Mouse (Mus musculus) left cerebral cortex, postnatal 25 days (tissue): ENCODE data around the gene Blmh. TPM values are rescaled to one million over a fixed set of nuclear protein-coding genes. Genes with fewer than 3 reads are reported as not detected.
A peak's percentile ranks its signal among the peaks of the same experiment; 100 is the strongest.

Source experiments
- DNase-seq, 2 experiments: peaks; one replicate each; pipeline ENCODE4 v3.0.0; 2022; ENCODE audit warnings: low spot score in 2 of 2, mixed read lengths in 1 of 2
- intact Hi-C: fragments of 180-260 bp; cut with DNase I; formaldehyde crosslinking; loops from one replicate; pipeline ENCODE4 v1.15.1; 2025
- total RNA-seq, 2 experiments: library from RNA; stranded (reverse); gene quantifications; 2 replicates each; pipeline ENCODE4 v1.2.3; 2021

The Blmh gene
- total RNA-seq, result 10 to 100 TPM; 59.3 to 64.7 TPM

DNA sequence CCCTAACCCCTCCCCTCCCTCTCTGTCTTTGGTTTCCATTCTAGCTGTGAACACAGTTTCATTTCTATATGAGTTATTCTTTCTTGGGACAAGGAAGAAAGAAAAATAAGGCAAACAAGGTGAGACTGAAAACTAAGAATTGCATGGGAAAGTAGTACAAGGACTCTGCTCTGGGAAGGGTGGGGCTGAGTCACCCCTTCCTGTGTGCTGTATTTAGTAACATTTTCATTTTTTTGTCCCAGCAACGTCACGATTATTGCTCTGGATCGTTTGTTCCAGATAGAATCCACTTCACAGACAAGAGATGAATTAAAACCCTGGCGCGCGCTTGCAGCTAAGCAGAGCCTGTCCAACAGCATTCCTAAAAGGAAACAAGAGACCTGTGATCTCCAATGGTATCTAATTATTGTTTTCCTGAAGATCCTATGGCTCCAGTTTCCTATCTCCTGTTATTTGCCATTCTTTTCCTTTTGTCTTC lies at the start of gene Blmh:
TSS of gene Blmh (plus strand) at position 51 of the 478 bp plus-strand sequence.
- DNase-seq, result peak in 1 of 2 experiments; percentile 18
- intact Hi-C loops, result no loop called here

DNA sequence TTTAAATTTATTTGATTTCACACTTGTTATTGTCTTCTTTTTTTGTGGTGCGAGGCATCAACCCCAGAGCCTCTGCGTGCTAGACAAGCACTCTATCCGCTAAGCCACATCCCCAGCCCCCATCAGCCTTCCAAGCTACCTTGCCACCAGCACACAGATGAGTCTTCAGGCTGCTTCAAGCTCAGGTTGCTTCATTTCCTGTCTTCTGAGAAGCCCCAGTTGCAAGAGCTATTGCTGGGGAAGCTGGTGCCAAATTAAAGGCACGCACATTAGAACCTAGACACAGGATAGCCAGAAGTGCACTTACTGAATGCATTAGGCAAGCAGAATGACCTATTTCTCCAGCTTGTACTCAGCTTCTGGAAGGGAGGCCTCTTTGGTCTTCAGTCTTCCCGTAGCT lies 44.8 kb upstream of the Blmh start:
- intact Hi-C loops, result no loop called here

GRCm38 (mm10) chr11:76884451-76884850 lies 40.2 kb upstream of the Blmh start:
- intact Hi-C loops, result no loop called here
- DNase-seq, result no peak

More for the DNA sequence above, 44.8 kb upstream of the Blmh start:
- DNase-seq, result no peak

GRCm38 (mm10) chr11:76889339-76890164 lies 35.1 kb upstream of the Blmh start:
- DNase-seq, result no peak
- intact Hi-C loops, result loop anchor here (5.0 kb wide), 1 partner anchor 82 kb away; no protein-coding TSS in a partner anchor

- intact Hi-C loops, result loop anchor here (5.0 kb wide), 1 partner anchor 84 kb away; no protein-coding TSS in a partner anchor
- DNase-seq, result no peak
These were observed 33.4 kb upstream of the Blmh start for GRCm38 (mm10) chr11:76891171-76891570.

DNA sequence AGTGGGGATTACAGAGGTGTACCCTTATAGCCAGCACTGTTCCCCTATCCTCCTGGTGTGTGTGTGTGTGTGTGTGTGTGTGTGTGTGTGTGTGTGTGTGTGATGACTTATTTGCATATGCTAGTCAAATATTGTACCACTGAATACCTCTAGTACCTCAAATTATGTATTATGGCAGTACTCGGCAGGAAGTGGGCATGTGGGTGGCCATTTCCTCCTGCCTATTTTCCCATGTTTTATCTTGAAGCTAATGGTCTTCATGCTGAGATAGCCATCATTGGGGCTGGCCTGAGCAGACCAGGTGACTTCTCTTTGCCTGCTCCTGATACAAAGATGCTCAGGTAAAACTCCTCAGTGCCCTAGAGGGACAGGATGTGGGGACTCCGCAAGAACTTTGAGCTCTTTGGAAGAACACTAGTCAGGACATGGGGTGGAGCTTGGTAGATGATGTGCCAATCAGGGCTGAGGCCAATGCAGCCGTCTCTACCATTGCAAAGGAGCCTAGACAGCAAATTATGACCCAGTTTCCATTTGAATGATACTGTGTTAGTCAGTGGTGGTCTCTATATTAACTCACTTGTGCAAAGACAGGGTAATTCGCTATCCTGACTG lies 32.8 kb upstream of the Blmh start:
- intact Hi-C loops, result loop anchor here (5.0 kb wide), 1 partner anchor 85 kb away; no protein-coding TSS in a partner anchor
- DNase-seq, result no peak

DNA sequence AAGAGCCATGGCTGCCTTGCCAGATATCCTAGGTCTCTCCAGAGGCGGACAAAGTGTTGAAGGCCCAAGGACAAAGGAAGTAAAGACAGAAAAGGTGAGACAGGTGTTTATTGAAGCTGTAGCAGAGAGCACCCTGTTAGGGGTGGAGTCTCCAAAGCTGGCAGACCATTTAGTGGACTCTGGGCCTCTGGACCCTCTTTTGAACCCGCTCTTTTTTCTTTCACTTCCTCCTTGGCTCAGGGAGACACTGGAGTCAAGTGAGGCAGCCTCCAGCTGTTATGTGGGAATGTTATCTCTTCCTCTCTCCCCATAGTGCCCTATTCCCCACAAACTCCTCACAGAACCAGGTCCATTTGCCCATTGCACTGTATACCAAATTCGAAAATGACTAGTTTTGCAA lies 31.6 kb upstream of the Blmh start:
- intact Hi-C loops, result loop anchor here (5.0 kb wide), 1 partner anchor 86 kb away; no protein-coding TSS in a partner anchor
- no peak for DNase-seq

DNA sequence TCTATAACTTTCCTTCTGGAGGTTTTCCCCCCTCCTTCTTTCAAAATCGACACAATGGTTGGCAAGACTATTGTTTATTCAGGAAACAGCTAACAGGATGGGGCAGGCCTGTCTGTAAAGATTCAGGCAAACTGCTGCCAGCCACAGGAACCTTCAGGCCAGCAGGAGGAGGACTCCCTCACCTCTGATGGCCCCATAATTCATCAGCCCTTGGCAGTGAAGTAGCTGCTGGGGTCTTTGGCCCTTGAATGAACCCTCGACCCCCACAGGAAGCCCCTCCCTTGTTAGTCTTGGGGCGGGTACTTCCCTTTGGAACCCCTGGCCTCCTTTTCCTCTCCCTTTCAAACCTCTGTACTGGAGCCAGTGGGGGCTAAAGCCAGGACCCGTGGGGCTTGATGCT lies 31.0 kb upstream of the Blmh start:
- no peak for DNase-seq
- intact Hi-C loops, result loop anchor here (5.0 kb wide), 1 partner anchor 86 kb away; no protein-coding TSS in a partner anchor

DNA sequence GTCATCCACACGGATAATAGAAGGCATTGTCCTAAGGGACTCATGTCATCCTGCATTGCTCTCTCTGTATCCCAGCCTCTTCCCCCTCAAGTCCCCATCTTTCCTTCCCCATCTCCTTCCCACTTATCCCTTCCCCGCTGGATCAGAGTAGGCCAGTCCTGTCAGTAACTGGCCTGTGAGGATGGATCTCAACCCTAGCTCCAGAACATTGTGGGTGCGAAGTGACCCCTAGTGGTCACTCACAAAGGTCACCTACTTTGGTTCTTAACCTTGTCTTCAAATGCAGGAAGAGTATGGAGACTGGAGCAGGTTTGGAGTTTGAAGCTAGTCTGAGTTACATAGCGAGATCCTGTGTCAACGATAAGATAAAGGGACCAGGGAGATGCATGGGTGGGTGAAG lies 30.4 kb upstream of the Blmh start:
- peak in 1 of 2 experiments; percentile 25 for DNase-seq
- intact Hi-C loops, result loop anchor here (2.0 to 5.0 kb wide), 2 partner anchors 87 to 105 kb away; no protein-coding TSS in a partner anchor

GRCm38 (mm10) chr11:76896360-76896759 lies 28.2 kb upstream of the Blmh start:
- DNase-seq, result no peak
- intact Hi-C loops, result no loop called here

GRCm38 (mm10) chr11:76897126-76897525 lies 27.5 kb upstream of the Blmh start:
- no peak for DNase-seq
- intact Hi-C loops, result no loop called here

DNA sequence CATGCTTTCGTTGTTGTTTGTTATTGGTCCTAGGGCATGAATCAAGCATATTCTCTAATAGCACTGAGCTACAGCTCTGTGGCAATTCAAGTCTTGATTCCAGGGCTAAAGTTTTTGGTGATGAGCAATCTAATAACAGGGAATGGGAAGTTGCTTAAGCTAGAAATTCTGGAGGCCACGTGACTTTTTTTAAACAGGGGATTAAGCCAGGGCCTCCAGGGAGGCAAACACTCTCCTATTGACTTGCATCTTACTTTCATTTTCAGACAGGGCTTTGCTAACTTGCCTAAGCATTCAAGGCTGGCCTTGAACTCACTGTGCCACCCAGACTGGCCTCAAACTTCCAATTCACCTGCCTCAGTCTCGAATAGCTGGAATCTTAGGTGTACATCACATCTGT lies 26.7 kb upstream of the Blmh start:
- no peak for DNase-seq
- intact Hi-C loops, result no loop called here

DNA sequence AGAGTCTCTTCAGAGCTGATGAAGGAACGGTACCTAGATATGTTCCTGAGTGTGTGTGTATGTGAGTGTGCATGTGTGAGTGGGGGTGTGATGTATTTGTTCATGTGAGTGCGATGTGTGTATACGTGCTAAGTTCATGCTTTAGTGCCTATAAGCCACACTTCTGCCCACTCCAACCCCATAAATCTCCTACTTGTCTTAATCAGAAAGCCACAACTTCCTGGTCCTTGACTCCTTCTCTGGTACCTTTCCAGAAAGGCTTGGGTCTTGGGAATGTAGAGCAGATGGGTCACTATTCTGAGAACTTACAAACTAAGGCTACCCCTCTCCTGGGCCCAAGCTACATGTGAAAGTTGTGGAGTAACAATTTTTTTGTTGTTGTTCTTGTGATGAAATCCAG lies 25.9 kb upstream of the Blmh start:
- no peak for DNase-seq
- intact Hi-C loops, result no loop called here

- no peak for DNase-seq
- intact Hi-C loops, result no loop called here
These were observed 24.6 kb upstream of the Blmh start for GRCm38 (mm10) chr11:76899758-76900738.

DNA sequence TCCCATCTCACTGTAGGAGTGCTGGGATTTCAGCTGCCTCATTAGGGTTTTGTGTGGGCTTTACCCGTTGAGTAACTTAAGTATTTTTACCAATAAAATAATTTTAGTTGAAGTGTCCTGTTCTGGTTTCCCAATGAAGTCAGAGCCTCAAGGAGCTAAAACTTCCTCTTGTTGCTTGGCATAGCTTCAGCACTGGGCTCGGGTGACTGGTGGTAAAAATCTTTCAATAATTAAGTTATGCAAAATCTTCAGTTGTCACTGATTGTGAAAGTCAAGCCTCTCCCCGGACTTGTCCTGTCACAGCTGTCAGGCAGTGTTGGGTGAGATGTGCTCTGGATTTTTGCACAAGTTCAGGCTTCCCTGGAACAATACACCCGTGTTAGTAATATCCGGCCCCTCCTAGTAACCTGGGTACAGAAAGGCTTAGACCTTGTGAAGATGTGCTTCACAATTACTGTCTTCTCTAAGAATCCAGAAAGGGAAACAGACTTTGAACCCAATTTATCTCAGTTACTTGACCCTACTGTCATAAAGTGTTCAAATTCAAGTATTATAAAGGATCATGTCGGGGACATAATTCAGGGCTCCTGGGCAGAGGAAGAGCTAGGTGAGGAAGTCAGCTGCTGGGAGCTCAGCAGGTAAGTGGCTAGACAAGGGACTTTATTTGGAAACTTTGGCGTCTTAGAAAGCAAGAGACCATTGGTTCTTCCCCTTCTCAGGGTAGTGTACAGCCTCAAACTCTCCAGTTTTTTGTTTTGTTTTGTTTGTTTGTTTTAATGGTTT lies 22.8 kb upstream of the Blmh start, which contains the start of gene Tmigd1:
TSS of gene Tmigd1 (plus strand) at position 581 of the 783 bp plus-strand sequence.
- DNase-seq, result no peak
- intact Hi-C loops, result no loop called here

DNA sequence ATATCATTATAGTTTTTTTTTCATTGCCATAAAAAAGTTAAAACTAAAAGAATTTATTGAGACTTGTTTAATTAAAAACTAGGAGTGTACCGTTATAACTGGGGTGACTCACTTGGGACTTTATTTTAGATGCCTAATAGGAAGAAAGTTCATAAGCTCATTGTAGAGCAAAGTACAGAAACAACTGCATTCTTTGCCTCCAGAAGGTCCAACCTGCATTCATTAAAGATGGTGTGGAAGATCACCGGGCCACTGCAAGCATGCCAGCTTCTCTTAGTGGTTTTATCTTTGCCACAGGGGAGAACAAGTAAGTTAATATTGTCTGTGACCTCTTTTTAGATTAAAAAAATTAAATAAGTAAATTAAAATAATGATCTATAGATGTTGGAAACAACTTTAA lies 20.3 kb upstream of the Blmh start:
- intact Hi-C loops, result no loop called here
- no peak for DNase-seq

GRCm38 (mm10) chr11:76908651-76909050 lies 16.0 kb upstream of the Blmh start:
- intact Hi-C loops, result no loop called here
- no peak for DNase-seq

- intact Hi-C loops, result loop anchor here (5.0 kb wide), 1 partner anchor 36 kb away; no protein-coding TSS in a partner anchor
- DNase-seq, result peak in 1 of 2 experiments; percentile 43
These were observed 13.1 kb upstream of the Blmh start for GRCm38 (mm10) chr11:76911325-76912054.
